Mouse (Mus musculus): ENCODE data around the gene Cacna2d2.

- TF ChIP-seq CTCF (IDR thresholded peaks at IDR 0.05), result no peak
- no peak for TF ChIP-seq POLR2A (IDR thresholded peaks at IDR 0.05; ENCODE audit: insufficient read depth, low read depth, low read length)
- TF ChIP-seq EP300 (IDR thresholded peaks at IDR 0.05; ENCODE audit: insufficient read depth, low read depth, low read length), result no peak
These were observed 85.4 kb downstream of the Cacna2d2 start for GRCm38 (mm10) chr9:107484766-107485165.

Measured in heart, adult 2 months (tissue).